Mouse (Mus musculus) hindbrain, embryonic 13.5 days (tissue): ENCODE measurements around the gene Zgpat. TPM values are rescaled to one million over a fixed set of nuclear protein-coding genes. Genes with fewer than 3 reads are reported as not detected.

Source experiments
- ATAC-seq: fragments of 200-750 bp; cut with Nextera tagmentation; 2 replicates; pipeline ENCODE4 v1.8.0; 2017; ENCODE audit warnings: moderate TSS enrichment; ENCODE audit not compliant: low FRiP score
- H3K27ac ChIP-seq: fragments of 300-500 bp; sonication (generic); 2 replicates; pipeline ENCODE4 v1.5.1; 2015; ENCODE audit warnings: inconsistent platforms, mild to moderate bottlenecking, moderate library complexity
- H3K27me3 ChIP-seq: fragments of 300-500 bp; sonication (generic); 2 replicates; pipeline ENCODE4 v1.6.1; 2015; ENCODE audit warnings: mild to moderate bottlenecking, inconsistent platforms
- H3K36me3 ChIP-seq: fragments of 300-500 bp; sonication (generic); 2 replicates; pipeline ENCODE4 v1.6.1; 2015; ENCODE audit warnings: mild to moderate bottlenecking, inconsistent platforms
- H3K4me1 ChIP-seq: fragments of 300-500 bp; sonication (generic); replicated peaks from 2 replicates; pipeline ENCODE4 v1.6.1; 2015; ENCODE audit warnings: inconsistent platforms
- H3K4me2 ChIP-seq: fragments of 300-500 bp; sonication (generic); 2 replicates; pipeline ENCODE4 v1.6.1; 2015; ENCODE audit warnings: inconsistent platforms, mild to moderate bottlenecking, moderate library complexity
- H3K4me3 ChIP-seq: fragments of 300-500 bp; sonication (generic); 2 replicates; pipeline ENCODE4 v1.5.1; 2015; ENCODE audit warnings: mild to moderate bottlenecking, inconsistent platforms
- H3K9ac ChIP-seq: fragments of 300-500 bp; sonication (generic); 2 replicates; pipeline ENCODE4 v1.6.1; 2015; ENCODE audit warnings: mild to moderate bottlenecking, inconsistent platforms
- H3K9me3 ChIP-seq: fragments of 300-500 bp; sonication (generic); 2 replicates; pipeline ENCODE4 v1.6.1; 2016; ENCODE audit warnings: inconsistent platforms
- WGBS: fragments of 180-500 bp; shearing (Covaris S2); methylation state at CpG from one replicate; pipeline ENCODE4 v1.1.7; 2015; 5-methylcytosine and 5-hydroxymethylcytosine counted together
- polyA plus RNA-seq: library from polyadenylated mRNA; unstranded; fragments of >200 nt; fragmentation: Nextera tagmentation; extraction: Ambion mirVana; gene quantifications from 2 replicates; pipeline ENCODE4 v1.2.1, GENCODE M21; 2015

The Zgpat gene
- polyA plus RNA-seq, 1 experiment from 2014 or later = 69.8 TPM

DNA sequence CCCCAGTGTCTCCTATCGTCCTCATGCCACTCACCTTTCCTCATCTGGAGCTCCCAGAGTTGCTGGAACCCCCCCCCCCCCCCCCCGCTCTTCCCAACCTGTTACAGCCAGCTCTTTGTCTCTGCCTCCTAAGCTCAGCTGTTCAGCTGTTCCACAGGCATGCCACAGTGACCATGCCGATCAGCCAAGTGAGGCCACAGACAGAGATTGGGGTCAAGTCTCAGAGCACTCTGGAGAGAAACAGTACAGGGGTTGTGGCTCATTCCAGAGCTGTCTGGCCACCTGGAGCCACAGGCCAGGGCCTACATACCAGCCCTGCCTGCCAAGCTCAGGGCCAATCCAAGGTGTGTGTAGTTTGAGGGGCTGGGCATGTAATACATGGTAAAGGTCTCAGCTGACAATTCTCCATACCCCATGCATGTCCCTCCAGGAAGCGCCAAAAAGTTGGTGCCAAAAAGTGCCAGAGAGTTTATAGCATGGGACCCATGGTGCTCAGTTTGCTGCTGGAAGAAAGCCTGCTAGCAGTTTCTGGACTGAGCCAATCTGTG, 22.0 kb downstream of the Zgpat start:
- 75% methylated on average over 4 of the region's 4 CpGs for WGBS
- Histone ChIP-seq H3K4me2 (no peak overlapping the region), H3K36me3 (peaks cover 73% of the 10 kb centered on the region), H3K9me3 (no peaks in the 10 kb centered on the region), H3K27me3 (no peaks in the 10 kb centered on the region), H3K4me3 (no peak overlapping the region), H3K27ac (no peak overlapping the region), H3K9ac (no peak overlapping the region), H3K4me1 (no peaks in the 10 kb centered on the region; the same call in 1 of the 2 replicates)
- no peak for ATAC-seq

DNA sequence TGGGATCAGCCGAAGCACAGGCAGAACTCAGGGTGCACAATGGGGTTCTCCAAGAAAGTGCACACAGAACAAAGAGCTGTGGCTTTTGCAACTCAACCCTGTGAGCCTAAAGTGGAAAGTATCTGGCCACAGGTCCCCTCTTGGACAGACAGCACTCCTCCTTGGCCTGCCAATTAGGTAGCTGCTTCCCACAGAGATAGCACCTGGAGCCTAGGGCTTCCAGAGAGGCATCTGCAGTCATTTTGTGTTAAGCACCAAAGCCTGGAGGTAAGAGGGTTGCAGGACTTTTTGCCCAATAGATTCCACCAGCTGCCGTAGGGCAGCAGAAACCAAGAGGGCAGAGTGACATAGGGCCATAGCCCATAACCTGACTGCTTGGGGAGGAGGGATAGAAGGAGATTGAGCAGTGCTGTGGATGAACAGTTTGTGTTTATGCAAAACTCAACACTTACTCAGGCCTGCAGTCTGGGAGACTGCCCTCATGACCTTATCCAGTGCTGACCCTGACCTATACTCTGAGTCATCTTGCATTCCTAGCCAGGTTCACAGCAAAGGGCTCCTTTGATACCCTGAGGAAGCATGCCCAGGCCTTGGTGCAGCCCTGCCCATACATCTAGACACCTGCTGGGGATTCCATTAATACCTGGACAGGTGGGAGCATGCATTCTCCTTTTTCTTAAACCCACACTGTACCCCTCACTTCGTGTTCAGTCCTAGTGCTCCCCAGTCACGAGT, 25.6 kb downstream of the Zgpat start:
- Histone ChIP-seq H3K4me3 (no peak overlapping the region), H3K27ac (no peak overlapping the region), H3K9ac (peak overlapping the region; percentile 29; the same call in 1 of the 2 replicates), H3K4me1 (no peaks in the 10 kb centered on the region; the same call in 1 of the 2 replicates), H3K36me3 (peaks cover 53% of the 10 kb centered on the region), H3K4me2 (no peak overlapping the region), H3K27me3 (no peaks in the 10 kb centered on the region), H3K9me3 (no peaks in the 10 kb centered on the region)
- ATAC-seq = no peak
- 85% methylated on average over 4 of the region's 4 CpGs for WGBS

DNA sequence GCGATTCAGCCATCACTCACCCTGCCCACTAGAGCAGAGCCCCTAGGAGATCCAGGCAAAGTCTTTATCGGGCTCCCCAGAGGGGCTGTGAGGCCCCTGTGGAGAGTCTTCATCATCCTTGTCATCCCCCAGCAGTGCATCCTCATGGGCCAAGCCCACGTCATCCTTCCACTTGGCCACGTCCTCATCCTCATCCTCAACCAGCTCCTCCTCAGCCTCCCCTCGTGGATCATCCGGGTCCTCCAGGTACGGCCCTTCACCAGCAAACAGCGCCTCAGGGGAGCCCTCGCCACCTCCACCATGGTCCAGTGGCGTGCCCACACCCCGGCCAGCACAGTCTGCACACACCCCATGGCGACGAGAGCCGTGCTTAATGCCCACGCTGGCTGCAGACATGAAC, 26.3 kb downstream of the Zgpat start:
- H3K27me3 ChIP-seq = no peaks in the 10 kb centered on the region
- no peak overlapping the region for H3K4me3 ChIP-seq
- H3K9ac ChIP-seq = no peak overlapping the region
- ATAC-seq = no peak
- 91% methylated on average over 15 of the region's 15 CpGs for WGBS
- no peaks in the 10 kb centered on the region; the same call in 1 of the 2 replicates for H3K4me1 ChIP-seq
- H3K9me3 ChIP-seq = no peaks in the 10 kb centered on the region
- H3K4me2 ChIP-seq = no peak overlapping the region
- peaks cover 50% of the 10 kb centered on the region for H3K36me3 ChIP-seq
- no peak overlapping the region for H3K27ac ChIP-seq

DNA sequence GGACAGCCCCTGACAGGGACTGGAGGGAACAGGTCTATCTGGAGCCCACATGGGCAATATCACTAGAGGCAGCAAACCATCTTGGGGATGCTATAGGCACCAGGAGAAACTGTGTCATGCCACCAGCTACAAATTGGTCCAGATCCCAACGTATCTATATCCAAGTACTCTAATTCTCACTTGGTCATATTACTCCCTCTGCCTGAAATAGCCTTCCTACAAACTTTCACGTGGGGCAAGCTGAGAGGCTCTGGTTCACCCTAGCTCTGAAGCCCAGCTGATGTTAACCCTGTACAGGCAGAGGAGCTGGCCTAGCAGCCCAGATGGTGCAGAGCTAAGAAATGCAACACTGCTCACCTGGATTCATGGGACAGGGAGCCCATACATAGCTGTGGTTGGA, 26.8 kb downstream of the Zgpat start:
- H3K9ac ChIP-seq = 0 out of 2 replicates have a peak overlapping the region, but pooled peaks have one; percentile 20
- H3K4me2 ChIP-seq = no peak overlapping the region

DNA sequence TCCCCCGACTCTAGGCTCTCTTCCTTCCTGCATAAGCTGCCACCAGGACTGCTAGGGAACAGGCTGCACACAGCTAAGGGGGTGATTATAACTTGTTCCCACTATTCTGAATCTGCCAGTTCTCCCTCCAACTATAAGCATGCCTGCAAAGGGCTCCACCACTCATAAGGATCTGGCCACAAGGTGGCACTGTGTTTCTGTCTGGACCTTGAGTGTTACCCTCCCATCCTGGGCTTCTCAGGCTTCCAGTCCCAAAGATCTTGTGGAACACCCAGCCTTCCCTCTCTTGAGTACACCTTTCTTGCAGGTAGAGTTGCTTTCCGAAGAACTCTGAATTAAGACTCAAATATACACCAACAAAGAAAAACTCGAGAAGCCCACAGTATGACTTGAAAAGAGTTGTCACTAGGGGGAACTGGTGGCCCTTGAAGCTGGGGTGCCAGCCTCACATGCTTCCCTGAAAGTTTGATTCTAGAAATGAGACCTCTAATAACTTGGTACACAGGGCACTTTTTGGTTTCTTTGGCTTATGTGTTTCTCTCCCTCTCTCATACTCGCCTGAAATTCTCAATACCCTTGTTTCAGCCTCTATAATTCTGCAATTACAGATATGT, 28.0 kb downstream of the Zgpat start:
- ATAC-seq = 0 out of 2 replicates have a peak, but pooled peaks have one; percentile 32
- H3K4me2 ChIP-seq = no peak overlapping the region
- no peak overlapping the region for H3K27ac ChIP-seq
- no peak overlapping the region for H3K9ac ChIP-seq
- H3K4me1 ChIP-seq = no peaks in the 10 kb centered on the region
- no peaks in the 10 kb centered on the region for H3K27me3 ChIP-seq
- H3K9me3 ChIP-seq = no peaks in the 10 kb centered on the region
- 30% methylated on average over 4 of the region's 4 CpGs for WGBS
- H3K4me3 ChIP-seq = no peak overlapping the region
- H3K36me3 ChIP-seq = peaks cover 36% of the 10 kb centered on the region

More for the DNA sequence above, 26.8 kb downstream of the Zgpat start:
- Histone ChIP-seq H3K4me1 (no peaks in the 10 kb centered on the region), H3K27ac (no peak overlapping the region), H3K4me3 (no peak overlapping the region), H3K36me3 (peaks cover 44% of the 10 kb centered on the region), H3K27me3 (no peaks in the 10 kb centered on the region), H3K9me3 (no peaks in the 10 kb centered on the region)
- ATAC-seq = no peak; the same call in 1 of the 2 replicates
- WGBS = 83% methylated on average over 2 of the region's 2 CpGs

DNA sequence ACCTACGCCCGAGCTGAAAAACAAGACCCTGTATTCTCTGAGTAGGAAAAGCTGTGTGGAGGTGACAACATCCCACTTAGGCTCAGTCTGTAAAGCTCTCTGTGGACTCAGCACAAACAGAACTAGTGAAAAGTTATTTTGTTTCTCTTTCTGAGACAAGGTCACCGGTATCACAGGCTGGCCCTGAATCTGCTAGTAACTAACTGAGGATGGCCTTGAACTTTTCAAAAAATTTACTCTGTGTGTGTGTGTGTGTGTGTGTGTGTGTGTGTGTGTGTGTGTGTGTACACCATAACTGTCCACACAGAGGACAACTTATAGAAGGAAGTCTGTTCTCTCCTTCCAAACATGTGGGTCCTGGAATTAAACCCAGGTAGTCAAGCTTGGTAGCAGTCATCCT, 29.4 kb downstream of the Zgpat start:
- Histone ChIP-seq H3K27me3 (no peaks in the 10 kb centered on the region), H3K27ac (no peak overlapping the region), H3K4me1 (no peaks in the 10 kb centered on the region), H3K4me3 (no peak overlapping the region), H3K9ac (no peak overlapping the region), H3K9me3 (no peaks in the 10 kb centered on the region), H3K4me2 (no peak overlapping the region), H3K36me3 (peaks cover 36% of the 10 kb centered on the region)
- WGBS = 94% methylated on average over 3 of the region's 3 CpGs
- no peak for ATAC-seq

DNA sequence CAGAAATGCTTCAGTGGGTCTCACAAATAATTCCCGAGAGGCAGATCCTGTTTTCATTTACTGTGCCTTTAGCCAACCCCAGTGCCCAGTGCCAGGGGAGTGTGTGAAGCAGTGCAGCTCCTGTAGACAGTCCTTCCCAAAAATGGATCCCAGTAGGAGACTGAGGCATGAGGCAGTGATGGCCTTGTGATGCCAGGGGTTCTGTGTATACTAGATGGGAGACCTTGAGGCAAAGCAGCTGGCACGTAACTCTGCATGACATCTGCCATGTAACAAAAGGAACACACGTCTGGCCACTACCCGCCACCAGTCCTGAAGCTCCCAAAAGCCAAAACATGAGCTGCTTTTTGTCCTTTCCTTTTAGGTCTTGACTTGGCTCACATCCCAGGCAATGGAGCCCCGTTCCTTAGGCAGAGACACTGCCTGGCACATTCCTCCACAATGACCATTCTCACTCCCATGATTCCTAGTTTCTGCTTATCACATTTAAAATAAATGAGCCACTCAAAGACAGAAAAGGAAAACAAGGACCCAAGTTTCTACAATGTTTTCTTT, 32.6 kb downstream of the Zgpat start:
- Histone ChIP-seq H3K36me3 (peaks cover 12% of the 10 kb centered on the region), H3K4me1 (no peaks in the 10 kb centered on the region), H3K27me3 (no peaks in the 10 kb centered on the region), H3K27ac (peak overlapping the region; percentile 12; the same call in 1 of the 2 replicates), H3K9ac (no peak overlapping the region), H3K4me2 (no peak overlapping the region), H3K9me3 (no peaks in the 10 kb centered on the region), H3K4me3 (no peak overlapping the region)
- no peak for ATAC-seq
- 68% methylated on average over 5 of the region's 5 CpGs for WGBS

DNA sequence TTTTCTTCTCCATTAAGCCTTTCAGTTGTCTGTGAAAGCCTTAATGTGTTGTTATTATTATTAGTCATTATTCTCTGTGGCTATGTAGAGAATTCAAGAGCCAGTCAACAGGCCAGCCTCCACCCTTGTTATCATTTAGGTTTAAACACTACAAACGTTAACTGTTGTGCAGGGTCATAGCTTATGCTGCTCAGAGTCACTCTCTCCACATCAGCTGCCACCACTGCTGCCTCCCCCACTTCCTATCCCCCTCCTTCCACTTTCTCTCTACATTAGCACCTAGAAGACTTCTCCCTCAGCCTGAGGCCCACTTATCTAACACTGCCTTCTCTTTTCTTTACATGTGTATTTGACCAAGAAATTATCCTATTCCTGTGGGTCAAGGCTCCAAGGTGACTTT, 36.8 kb downstream of the Zgpat start:
- Histone ChIP-seq H3K9ac (no peak overlapping the region), H3K4me2 (no peak overlapping the region), H3K4me3 (no peak overlapping the region), H3K9me3 (no peaks in the 10 kb centered on the region), H3K4me1 (no peaks in the 10 kb centered on the region), H3K27ac (no peak overlapping the region), H3K27me3 (no peaks in the 10 kb centered on the region), H3K36me3 (peaks cover 3% of the 10 kb centered on the region; the same call in 1 of the 2 replicates)
- ATAC-seq = no peak
- 14% methylated on average over 1 of the region's 1 CpGs for WGBS

DNA sequence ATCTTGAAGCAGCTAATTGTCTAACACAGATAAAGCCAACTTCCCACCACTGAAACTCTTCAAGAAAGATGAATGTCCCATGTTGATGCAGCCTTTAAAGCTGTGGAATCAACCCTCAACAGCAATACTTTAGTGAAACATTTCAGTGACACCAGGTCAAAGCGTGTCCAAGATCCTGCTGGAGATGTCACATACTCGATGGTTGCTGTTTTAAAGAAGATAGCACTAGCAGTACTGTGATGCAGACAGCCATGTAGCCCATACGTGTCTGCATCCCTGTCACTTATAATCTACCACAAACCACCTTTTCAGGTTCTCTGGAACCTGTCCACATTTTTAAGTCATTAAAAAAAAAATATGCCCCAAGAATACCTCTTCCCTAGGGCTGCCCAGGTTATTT, 39.0 kb downstream of the Zgpat start:
- WGBS = 92% methylated on average over 3 of the region's 3 CpGs
- Histone ChIP-seq H3K9me3 (no peaks in the 10 kb centered on the region), H3K4me1 (no peaks in the 10 kb centered on the region), H3K36me3 (peaks cover 8% of the 10 kb centered on the region; the same call in 1 of the 2 replicates), H3K27ac (no peak overlapping the region), H3K4me3 (no peak overlapping the region), H3K9ac (no peak overlapping the region), H3K27me3 (no peaks in the 10 kb centered on the region), H3K4me2 (no peak overlapping the region)
- ATAC-seq = no peak

DNA sequence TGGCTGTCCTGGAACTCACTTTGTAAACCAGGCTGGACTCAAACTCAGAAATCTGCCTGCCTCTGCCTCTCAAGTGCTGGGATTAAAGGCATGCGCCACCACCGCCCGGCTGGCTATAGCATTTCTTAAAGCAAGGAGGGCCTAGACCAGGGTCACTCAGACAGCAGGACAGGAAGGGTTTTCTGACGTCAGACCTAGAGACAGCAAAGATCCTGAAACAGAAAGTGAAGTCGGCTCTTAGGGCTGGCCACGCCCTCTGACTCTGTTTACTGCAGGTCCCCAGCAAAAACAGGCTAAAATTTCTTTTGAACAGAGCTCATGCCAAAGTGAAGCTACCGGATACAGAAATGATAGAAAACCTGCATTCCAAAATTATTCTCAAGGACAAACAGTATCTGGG, 44.9 kb downstream of the Zgpat start:
- Histone ChIP-seq H3K4me1 (peaks cover 10% of the 10 kb centered on the region), H3K4me3 (no peak overlapping the region), H3K9ac (no peak overlapping the region), H3K27ac (no peak overlapping the region), H3K27me3 (no peaks in the 10 kb centered on the region), H3K4me2 (no peak overlapping the region), H3K36me3 (peaks cover 12% of the 10 kb centered on the region; the same call in 1 of the 2 replicates), H3K9me3 (no peaks in the 10 kb centered on the region)
- WGBS = 86% methylated on average over 7 of the region's 7 CpGs
- ATAC-seq = no peak

DNA sequence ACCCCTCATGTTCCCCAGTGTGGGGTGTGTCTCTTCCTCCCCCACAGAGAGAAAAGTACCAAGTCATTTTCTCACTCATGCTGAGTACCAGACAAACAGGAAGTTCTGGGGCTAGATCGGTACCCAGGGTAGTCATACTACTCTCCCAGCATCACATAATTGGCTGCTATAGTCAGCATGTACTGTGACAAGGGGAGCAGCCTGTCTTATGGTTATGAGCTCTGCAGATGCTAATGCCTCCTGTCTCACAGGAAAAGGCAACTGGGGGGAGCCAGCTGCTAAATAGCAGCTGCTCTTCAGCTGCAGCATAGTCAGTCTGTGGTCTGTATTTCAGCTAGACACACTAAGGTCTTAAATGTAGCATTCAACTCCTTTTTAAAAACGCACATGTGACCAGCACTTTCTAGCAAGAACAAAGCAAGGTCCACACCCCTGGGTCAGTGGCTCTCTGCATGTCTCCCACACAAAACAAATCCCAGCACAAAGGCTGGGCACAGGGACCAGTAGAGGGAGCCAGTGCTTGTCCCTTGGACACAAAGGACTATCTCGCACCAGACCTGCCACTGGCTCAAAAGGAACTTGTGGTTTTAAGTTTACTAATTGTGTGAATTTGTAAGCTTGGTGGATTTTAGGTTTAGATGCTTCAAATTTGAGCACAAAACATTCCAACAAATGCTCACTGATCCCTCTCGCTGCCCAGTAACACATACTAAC, 46.2 kb downstream of the Zgpat start:
- Histone ChIP-seq H3K4me1 (peaks cover 12% of the 10 kb centered on the region), H3K4me2 (no peak overlapping the region), H3K27me3 (no peaks in the 10 kb centered on the region), H3K36me3 (peaks cover 10% of the 10 kb centered on the region; the same call in 1 of the 2 replicates), H3K9me3 (no peaks in the 10 kb centered on the region), H3K9ac (peak overlapping the region; percentile 3; the same call in 1 of the 2 replicates), H3K4me3 (no peak overlapping the region), H3K27ac (peak overlapping the region; percentile 63)
- peak; percentile 73; the same call in 1 of the 2 replicates for ATAC-seq
- 38% methylated on average over 4 of the region's 4 CpGs for WGBS

DNA sequence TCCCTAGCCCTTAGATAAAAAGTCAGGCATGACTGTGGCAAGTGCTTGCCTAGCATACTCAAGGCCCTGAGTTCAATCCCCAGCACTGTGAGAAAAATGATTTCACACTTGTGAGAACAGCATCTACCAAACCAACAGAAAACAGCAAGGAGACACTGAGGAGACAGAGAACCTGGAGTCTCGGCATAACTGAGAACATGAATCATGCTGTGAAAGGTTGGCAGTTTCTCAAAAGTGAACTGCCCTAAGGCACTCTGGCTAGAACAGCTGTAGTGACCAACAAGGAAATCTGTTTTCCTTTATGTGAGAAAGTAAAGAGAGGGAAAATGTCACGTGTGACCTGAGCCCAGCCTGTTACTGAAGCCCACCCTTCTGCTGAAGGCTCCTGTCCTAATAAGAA, 48.4 kb downstream of the Zgpat start:
- ATAC-seq = no peak
- Histone ChIP-seq H3K4me1 (peaks cover 15% of the 10 kb centered on the region), H3K9ac (no peak overlapping the region; the same call in 1 of the 2 replicates), H3K4me3 (no peak overlapping the region), H3K4me2 (no peak overlapping the region), H3K27ac (no peak overlapping the region), H3K27me3 (no peaks in the 10 kb centered on the region), H3K36me3 (peaks cover 4% of the 10 kb centered on the region; the same call in 1 of the 2 replicates), H3K9me3 (no peaks in the 10 kb centered on the region)
- 45% methylated on average over 2 of the region's 2 CpGs for WGBS
